Mouse (Mus musculus) urinary bladder, postnatal 36 days (tissue): ENCODE data around the gene Npy.
A peak's percentile ranks its signal among the peaks of the same experiment; 100 is the strongest.

Source experiments
- DNase-seq, 2 experiments: peaks; one replicate each; pipeline ENCODE4 v3.0.0; 2022; ENCODE audit warnings: low spot score in 2 of 2, mixed read lengths in 1 of 2

The Npy gene

DNA sequence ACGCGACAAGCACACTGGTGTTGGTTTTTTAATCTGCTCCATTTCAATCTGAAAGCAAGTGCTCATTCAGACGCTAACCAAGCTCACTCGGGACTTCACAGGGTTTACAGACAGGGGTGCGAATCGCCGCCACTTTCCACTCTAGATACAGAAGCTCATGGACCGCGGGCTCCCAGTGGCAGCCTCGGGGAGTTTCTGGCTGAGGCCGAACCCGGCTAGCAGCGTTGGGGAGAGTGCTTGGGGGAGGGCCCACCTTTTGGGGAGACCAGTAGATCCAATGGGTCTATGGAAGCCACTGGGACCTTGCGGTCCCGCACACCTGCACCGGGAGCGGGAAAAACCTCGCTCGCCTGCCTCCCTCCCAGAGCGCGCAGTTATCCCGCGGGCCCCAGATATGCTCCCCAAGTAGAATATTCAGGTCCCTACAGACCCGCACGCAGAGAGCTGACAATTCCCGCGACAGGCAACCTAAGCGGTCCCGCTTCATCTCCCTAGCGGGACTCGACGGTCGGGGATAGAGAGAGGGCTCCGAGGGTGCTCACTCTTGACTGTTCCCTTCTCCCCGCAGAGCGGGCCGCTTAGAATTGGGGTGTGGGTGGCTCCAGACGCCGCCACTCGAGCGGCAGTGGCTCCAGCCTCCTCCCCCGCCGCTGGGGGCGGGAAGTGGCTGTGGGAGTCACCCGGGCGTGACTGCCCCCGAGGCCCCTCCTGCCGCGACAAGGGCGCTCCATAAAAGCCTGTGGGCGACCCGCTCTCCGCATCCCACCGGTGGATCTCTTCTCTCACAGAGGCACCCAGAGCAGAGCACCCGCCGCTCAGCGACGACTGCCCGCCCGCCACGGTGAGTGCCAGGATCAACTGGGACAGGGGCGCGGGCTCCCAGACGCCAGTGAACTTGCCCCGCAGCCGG lies at the start of gene Npy:
Gene Npy (plus strand): TSS at position 750 of the 910 bp plus-strand sequence.
- peak; percentile 2 to 7 for DNase-seq

DNA sequence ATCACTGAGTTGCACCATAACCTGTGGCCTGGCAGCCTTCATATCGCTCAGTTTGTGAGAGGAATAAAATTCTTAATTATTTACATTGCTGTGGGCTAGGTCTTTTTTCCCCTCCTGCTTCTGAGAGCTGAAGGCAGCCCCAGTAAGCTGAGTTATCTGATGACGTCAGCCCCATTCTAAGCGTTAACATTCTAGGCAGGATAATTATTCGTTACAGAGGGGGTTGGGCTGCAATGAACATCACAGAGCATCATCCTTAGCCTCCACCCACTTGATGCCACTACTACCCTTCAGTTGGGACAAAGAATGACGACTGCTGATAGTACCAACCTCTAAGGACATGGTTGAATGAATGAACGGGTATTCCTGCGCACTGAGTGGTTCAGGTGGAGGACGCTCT lies 47.5 kb upstream of the Npy start:
- DNase-seq: no peak

DNA sequence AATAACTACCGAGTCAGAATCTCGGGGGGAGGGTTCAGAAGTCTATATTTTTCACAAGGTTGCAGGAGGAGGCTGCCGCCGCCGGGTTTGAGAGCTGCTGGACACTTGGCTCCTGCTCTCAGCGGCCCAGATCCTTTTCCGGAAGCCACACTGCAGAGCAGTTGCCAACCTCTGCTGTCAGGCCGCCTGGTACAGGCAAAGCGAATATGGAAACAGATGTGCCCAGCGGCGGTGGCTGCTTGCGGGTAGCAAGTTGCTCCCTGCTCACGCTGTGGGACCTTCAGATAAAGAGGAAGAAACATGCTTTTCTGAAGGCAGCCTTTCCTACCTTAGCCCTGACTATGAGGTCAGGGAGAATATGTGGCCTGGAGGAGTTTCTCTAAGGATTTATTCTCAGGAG lies 44.4 kb upstream of the Npy start:
- no peak for DNase-seq

DNA sequence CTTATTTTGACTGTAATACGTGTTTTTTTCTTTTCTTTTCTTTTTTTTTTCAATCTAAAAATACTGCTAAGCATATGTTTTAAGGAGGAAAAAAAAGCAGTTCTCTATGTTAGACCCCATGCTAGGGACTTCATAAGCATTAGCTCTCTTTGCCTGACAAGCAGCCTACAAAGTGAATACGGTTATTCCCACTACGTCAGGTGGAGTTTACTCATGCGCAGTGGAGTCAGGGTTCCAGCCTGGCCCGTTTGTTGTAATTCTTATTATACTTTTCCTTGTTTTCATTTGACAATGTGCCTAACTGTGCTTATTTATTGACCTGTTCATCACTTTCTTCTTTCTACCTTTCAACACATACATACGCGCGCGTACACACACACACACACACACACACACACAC lies 43.8 kb upstream of the Npy start:
- no peak for DNase-seq

DNA sequence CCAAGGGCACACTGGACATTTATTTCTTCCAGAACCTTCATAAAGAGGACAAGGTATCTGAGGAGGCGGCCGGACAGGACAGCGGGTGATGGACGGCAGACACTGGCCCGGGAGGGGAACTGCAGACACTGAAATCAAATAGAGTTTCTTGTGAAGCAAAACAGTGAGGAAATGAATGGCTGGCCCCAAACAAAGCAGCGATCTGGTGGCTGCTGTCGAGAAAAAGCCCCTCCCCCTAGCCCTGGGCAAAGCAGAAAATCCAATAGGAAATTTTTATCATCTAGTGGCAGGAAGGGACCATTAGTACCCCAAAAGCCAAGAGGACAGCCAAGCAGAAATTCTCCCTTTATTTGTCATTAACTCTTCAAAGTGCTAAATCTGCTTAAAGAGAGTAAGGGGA lies 42.9 kb upstream of the Npy start:
- DNase-seq: no peak

DNA sequence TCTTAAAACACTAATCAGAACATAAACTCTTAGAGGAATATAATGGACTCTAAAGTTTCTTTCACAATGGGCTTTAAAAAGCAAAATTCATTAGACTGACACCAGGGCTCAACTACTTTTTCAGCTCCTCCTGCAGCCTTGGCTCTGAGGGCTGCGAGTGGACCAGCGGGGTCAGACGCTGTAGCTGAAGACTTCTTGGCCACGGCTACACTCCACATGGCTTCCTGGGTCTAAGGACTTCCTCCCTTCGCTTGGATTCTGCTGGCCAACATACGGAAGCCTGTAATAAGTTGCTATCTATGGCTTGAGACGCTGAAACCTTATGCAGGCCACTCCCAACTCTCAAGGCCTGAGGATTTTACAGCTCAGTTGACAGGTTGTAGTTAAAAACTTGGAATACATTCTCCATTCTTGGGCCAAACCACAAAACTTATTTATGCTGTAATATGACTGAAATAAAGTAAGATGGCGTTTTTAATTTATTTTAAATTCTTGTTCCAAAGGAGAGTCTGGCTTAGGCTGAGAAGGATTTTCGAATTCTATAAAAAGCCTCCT lies 41.6 kb upstream of the Npy start:
- DNase-seq: no peak

DNA sequence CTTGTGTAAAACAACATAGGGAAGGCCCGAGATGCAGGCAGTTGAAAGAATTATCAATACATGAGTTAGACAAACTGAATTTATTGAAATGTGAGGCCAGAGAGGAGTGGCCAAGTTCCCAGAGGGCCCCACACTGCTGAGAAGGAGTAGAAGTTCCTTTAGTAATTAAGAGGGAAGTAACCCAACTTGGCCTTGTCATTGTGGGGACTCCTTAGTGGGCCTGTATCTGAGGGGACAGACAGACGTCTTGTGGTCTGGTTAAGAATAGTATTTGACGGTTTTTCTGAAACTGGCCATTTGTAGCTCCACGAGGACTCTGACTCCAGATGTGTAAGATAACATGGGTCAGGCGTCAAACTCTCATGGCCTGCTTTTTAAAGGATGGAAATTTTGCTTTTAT lies 40.7 kb upstream of the Npy start:
- no peak for DNase-seq

DNA sequence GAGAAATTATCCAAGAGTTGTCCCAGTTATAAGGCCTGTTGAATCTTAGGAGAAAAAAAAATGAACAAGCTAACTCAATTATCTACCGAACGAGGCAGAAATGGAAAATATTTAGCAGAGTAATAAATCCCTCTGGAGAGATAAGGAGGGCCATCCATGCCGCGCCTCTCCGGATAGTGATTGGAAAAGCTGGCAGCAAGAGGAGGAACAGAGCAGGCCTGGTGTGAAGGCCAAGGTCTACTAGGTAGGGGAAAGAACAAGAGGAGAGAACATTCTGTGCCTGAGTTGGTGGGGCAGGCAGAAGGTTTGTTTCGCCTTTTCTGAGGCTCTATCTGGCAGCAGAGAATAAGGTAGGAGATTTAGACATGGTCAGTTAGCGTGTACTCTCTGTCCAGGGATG lies 39.8 kb upstream of the Npy start:
- no peak for DNase-seq

DNA sequence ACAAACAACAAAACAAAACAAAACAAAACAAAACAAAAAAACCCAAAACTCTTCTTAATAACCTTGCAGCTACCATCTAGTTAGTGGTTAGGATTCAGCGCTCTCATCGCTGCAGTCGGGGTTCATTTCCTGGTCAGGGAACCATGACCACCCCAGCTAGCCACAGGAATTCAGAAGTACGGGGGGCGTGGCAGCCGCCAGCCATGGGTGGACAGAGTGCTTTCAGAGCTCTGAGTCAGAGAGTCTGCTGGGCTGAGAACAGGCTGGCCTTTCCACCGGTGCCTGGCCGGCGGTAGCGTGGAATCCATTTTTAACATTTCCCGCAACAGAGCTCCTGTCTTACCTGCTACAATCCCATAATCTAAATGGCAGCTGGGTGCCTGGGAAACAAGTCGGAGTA lies 30.0 kb upstream of the Npy start:
- no peak for DNase-seq

DNA sequence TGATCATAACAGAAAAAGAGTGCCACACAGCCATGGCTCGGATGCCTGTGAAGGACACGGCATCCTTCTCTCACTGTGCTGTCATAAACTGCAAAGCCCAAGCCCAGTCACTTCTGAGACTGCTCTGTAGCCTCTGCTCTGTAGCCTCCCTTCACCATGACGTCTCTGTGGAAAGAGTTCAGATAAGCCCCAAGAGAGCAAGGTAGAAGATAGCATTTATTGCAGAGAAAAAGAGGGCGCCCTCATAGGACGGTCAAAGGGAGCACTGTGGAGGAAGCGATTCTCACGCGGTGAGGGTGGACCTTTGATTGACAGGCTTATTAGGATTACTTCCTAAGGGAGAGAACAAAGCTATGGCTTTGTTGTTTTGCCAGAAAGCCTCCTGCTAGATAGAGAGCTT lies 18.4 kb upstream of the Npy start:
- DNase-seq: no peak

DNA sequence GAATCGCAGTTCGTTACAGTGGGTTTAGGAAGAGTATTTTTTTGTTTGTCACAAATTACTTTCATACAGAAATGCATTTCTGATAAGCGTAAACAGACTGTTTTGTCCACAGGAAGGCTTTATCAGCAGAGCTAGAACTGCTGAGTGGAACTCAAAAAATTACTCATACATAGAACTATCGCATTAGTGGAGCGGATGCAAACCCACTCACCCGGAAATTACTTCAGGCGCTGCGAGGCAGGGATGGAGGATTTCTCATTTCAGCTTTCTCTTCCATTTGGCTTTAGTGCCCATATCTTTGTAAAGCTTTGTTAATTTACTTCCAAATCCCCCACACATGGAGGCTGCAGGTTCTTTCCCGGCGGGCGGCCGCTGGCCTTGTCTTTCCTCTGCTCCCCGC lies 14.4 kb upstream of the Npy start:
- DNase-seq: no peak

DNA sequence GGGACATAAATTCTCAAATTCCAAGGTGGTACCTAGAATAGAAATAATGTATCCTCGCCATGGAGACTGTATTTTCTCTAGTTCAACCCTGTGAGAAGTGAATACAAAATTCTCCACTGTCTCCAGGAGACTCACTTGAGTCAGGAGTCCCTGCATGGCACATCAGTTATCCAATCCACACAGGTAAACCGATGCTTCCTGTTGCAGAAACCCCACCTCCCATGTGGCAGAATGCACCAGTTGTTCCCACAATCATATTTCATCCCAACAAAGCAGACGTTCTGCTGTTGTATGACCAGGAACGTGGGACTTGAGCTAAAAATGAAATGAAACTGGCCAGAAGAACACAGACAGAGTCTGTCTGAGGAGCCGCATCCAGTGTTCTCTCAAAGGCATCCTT lies 5.3 kb upstream of the Npy start:
- DNase-seq: no peak

DNA sequence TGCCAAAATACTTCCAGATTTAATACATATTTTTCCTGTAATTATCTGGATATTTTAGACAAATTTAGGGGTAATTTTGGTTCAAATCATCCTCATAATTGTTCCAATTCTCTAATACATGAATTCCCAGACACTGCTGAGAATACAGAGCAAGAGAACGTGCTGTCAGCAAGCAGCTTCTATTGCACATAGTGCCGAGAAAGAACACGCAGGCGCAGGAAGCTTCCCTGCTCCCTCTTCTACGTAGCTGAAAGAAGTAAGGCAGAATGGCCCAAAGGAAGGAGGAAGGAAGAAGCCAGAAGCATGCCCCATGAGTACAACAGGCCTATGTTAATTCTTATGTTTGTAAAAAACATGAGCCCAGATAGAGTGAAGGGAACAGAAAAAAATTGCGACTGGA lies 4.9 kb upstream of the Npy start:
- no peak for DNase-seq

DNA sequence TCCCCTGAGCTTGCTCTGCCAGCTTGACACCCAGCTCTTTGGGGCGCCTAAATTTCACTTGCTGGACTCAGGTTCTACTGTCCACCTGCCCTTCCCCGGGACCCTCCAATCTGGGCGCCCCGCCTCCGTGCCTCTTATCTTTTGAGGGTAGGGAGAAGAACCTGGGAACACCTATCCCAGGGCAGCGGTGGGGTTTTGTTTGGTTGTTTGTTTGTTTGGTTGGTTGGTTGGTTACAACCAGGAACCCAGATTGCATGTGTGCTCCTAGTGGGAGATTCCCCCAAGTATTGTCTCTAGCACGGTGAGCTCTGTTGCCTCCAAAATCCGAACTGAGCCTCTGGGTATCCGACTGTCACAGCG lies 341 bp downstream of the Npy start:
- DNase-seq: no peak

DNA sequence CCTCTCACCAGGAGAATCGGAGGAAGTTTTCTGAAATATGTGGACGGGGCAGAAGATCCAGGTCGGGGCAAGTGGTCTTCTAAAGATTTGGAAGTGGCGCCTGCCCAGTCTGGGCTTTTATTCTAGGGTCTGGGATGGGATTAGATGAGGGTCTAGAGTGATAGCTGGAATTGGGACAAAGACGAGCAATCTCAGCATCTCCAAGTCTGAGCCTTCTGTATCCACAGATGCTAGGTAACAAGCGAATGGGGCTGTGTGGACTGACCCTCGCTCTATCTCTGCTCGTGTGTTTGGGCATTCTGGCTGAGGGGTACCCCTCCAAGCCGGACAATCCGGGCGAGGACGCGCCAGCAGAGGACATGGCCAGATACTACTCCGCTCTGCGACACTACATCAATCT lies 861 bp downstream of the Npy start:
- no peak for DNase-seq

DNA sequence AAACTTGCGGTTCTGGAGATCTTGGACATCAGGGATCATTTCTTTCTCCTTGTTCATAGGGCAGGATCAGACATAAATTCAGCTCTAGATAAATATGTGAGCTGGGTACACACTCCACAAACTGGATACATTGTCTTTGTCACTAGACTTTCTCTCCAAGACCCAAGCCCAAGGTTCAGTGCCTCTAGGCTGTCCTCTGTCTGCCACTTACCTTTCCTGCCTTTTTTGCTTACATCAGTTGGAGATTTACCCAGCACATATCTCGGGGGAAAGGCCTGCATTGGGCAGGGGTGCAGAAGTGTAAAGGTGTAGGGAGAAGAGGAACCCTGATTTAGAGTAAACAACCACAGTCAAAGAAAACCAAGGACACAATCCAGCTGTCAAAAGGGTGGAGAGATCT lies 1.3 kb downstream of the Npy start:
- no peak for DNase-seq

DNA sequence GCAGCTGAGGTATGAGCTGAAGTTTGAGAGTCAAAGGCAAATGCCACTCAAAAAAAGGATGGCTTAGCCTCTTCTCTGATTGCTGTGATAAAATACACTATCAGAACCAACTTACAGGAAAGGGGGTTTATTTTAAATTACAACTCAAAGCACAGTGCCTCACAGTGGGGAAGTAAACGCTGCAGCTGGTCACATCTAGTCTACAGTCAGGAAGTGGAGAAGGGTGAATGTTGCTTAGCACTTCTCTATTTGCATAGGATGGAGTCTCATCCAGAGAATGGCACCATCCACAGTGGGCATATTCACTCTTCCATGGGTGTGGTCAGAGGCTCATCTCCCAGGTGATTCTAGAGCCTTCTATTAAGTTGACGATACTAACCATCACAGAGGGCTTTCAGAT lies 9.1 kb downstream of the Npy start:
- DNase-seq: no peak

DNA sequence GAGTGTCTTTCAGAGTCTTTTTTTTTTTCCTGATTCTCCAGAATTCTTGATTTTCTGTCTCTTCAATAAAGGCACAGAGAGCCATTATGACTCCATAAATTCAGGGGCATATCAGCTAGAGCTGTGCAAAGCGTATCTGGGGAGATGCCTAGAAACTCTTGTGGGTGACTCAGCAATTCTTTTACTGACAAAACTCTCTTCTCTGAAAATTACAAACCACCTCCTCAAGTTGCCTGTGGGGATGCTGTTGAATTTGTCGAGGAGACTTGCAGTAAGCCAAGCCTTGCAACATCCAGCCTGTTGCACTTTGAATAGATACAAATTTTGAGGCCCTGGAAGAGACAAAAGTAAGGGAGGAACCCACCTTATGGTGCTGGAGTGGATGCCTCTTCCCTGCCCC lies 34.3 kb downstream of the Npy start:
- DNase-seq: no peak

DNA sequence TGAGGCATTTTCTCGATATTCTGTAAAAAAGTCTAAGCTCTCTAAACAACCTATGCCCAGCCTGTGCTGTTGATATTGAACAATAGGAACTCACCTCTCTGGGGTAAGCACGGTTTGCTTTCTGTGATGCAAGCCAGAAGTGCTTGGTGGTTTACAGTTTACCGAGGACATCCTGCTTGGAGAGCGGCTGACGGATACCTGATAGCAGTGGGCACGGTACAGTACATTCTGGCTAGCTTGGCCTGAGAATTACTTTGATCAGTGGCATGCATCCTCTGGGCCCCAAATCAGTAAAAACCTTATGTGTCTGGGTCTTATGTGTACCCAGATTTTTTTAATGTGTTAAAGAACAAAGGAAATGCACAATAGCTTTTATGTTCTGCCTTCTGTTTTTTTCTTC lies 45.1 kb downstream of the Npy start:
- no peak for DNase-seq

DNA sequence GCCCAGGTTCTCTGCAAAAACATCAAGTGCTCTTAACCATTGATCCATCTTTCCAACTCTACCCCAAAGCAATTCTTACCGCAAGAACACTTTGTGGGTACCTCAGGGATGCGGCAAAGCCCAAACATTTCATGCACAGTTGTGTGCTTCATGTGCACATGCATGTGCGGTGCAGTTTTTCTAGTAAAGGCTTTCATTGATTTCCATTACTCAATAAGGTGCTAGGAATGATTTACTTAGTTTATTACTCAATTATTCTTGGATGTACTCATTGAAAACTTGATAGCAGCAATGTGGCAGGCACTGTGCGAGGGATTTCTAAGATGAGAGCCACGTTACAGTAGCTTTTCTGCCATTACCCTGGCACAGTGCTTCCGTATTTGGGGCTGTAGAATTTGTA lies 48.6 kb downstream of the Npy start:
- no peak for DNase-seq

DNA sequence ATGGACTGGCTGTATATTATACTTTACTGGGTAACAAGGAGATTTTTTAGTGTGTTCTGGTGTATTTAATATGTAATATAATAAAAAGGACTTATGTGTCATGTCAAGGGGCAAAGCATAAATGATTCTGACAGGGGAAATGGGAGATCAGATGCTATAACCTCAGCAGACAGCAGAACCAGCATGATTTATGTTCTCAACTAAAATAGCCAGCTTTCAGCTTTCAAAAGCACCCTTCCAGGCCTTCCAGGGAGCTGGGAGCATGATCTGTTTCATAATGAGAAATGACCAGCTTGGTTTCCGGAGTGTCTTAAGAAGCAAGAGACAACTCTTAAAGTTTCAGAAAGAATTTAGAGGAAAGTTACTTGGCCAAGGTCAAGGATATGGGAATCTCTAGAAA lies 51.0 kb downstream of the Npy start:
- DNase-seq: no peak

DNA sequence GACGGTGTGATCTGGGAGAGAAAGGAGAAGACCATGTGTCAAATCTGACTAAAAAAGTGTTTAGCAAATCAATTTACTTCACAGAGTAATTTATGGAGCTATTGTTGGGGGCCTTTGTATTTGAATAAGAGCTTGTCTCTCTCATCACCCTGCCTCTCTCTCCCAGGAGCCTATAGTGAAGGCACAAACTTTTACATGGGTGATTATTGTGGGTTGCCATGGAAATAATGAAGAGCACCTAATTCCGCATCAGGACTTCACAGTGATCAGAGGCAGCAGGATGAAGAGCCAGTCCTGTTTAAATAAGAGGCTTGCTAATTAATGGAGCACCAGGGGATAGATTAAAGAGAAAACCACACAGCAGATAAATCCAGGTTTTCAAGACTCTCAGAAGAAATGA lies 52.6 kb downstream of the Npy start:
- DNase-seq: no peak

DNA sequence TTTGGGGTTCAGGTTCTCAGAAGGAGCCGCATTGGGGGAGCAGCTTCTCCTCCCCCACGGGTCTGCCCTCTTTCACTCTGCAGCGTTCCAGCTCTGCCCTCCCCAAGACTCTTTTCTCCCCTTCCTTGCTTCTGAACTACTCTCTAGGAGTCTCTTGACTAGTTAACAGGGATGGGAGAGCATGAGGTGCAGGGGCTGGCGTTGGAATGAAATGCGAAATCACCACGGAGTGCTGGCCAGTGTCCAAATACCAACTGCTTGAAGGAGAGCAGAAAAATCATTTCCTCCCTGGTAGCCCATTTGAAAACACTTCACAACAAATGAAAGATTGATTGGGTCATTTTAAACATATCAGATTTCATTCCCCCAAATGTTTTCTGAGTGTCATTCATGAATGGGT lies 53.3 kb downstream of the Npy start:
- DNase-seq: no peak
